Mouse (Mus musculus) liver, postnatal 0 days (tissue): ENCODE results near the gene Rnf19b.

Source experiments
- CTCF ChIP-seq: sonication (generic); IDR thresholded peaks from 2 replicates; pipeline ENCODE4 v1.5.1; 2016; ENCODE audit warnings: antibody characterized with exemption, low read depth
- EP300 ChIP-seq: IDR thresholded peaks from 2 replicates; pipeline ENCODE4 v1.6.1; 2016; ENCODE audit warnings: antibody characterized with exemption, low read depth, mild to moderate bottlenecking

- TF ChIP-seq CTCF (no peak), EP300 (no peak)
Measured at GRCm38 (mm10) chr4:129020454-129020853, 37.6 kb upstream of the Rnf19b start.
